Mouse (Mus musculus) heart, postnatal 0 days (tissue): ENCODE data around the gene Cdc14b. TPM values are rescaled to one million over a fixed set of nuclear protein-coding genes. Genes with fewer than 3 reads are reported as not detected.

Experiments
- ATAC-seq: fragments of 200-750 bp; cut with Nextera tagmentation; 2 replicates; pipeline ENCODE4 v1.8.0; 2017; ENCODE audit warnings: low read depth, moderate number of reproducible peaks, moderate library complexity; ENCODE audit not compliant: insufficient read depth
- DNase-seq: peaks from one replicate; pipeline ENCODE4 v3.0.0-alpha.2; 2016; ENCODE audit warnings: low spot score
- H3K27ac ChIP-seq: fragments of 300-500 bp; sonication (generic); 2 replicates; pipeline ENCODE4 v1.5.1; 2014; ENCODE audit warnings: low read depth, mild to moderate bottlenecking
- H3K27me3 ChIP-seq: fragments of 300-500 bp; sonication (generic); 2 replicates; pipeline ENCODE4 v1.6.1; 2014; ENCODE audit warnings: low read length, mixed read lengths; ENCODE audit not compliant: control insufficient read depth, insufficient read depth
- H3K36me3 ChIP-seq: fragments of 300-500 bp; sonication (generic); replicated peaks from 2 replicates; pipeline ENCODE4 v1.6.1; 2014; ENCODE audit warnings: low read length, mixed read lengths; ENCODE audit not compliant: control insufficient read depth, insufficient read depth
- H3K4me1 ChIP-seq: fragments of 300-500 bp; sonication (generic); 2 replicates; pipeline ENCODE4 v1.6.1; 2014; ENCODE audit warnings: antibody characterized with exemption; ENCODE audit not compliant: control insufficient read depth, insufficient read depth
- H3K4me2 ChIP-seq: fragments of 300-500 bp; sonication (generic); 2 replicates; pipeline ENCODE4 v1.6.1; 2014; ENCODE audit warnings: low read depth, mild to moderate bottlenecking, low read length, moderate library complexity
- H3K4me3 ChIP-seq: fragments of 300-500 bp; sonication (generic); 2 replicates; pipeline ENCODE4 v1.5.1; 2014; ENCODE audit warnings: low read depth, low read length
- H3K9ac ChIP-seq: fragments of 300-500 bp; sonication (generic); replicated peaks from 2 replicates; pipeline ENCODE4 v1.6.1; 2014; ENCODE audit warnings: low read depth, low read length, mixed read lengths
- H3K9me3 ChIP-seq: fragments of 300-500 bp; sonication (generic); replicated peaks from 2 replicates; pipeline ENCODE4 v1.6.1; 2016; ENCODE audit warnings: low read length; ENCODE audit not compliant: control insufficient read depth
- CTCF ChIP-seq: IDR thresholded peaks from 2 replicates; pipeline ENCODE4 v1.5.1; 2016; ENCODE audit warnings: antibody characterized with exemption, control low read depth, low read depth
- EP300 ChIP-seq: IDR thresholded peaks from 2 replicates; pipeline ENCODE4 v1.6.1; 2016; ENCODE audit warnings: antibody characterized with exemption, low read depth
- WGBS: fragments of 180-500 bp; shearing (Covaris S2); extraction: QIAGEN DNeasy Blood & Tissue Kit; methylation state at CpG from one replicate; pipeline ENCODE4 v1.1.7; 2014; 5-methylcytosine and 5-hydroxymethylcytosine counted together
- polyA plus RNA-seq: library from polyadenylated mRNA; unstranded; fragments of >200 nt; fragmentation: Nextera tagmentation; extraction: Ambion mirVana; gene quantifications from 2 replicates; pipeline ENCODE4 v1.2.1, GENCODE M21; 2015
- total RNA-seq: library from RNA; depleted of rRNA; stranded (reverse); fragments of >200 nt; gene quantifications from 2 replicates; pipeline ENCODE4 v1.2.3, GENCODE M21; 2014; ENCODE audit warnings: low replicate concordance

Cdc14b gene
- total and polyA plus RNA-seq, 2 experiments from 2014 or later, result 5.6 to 7.6 TPM

DNA sequence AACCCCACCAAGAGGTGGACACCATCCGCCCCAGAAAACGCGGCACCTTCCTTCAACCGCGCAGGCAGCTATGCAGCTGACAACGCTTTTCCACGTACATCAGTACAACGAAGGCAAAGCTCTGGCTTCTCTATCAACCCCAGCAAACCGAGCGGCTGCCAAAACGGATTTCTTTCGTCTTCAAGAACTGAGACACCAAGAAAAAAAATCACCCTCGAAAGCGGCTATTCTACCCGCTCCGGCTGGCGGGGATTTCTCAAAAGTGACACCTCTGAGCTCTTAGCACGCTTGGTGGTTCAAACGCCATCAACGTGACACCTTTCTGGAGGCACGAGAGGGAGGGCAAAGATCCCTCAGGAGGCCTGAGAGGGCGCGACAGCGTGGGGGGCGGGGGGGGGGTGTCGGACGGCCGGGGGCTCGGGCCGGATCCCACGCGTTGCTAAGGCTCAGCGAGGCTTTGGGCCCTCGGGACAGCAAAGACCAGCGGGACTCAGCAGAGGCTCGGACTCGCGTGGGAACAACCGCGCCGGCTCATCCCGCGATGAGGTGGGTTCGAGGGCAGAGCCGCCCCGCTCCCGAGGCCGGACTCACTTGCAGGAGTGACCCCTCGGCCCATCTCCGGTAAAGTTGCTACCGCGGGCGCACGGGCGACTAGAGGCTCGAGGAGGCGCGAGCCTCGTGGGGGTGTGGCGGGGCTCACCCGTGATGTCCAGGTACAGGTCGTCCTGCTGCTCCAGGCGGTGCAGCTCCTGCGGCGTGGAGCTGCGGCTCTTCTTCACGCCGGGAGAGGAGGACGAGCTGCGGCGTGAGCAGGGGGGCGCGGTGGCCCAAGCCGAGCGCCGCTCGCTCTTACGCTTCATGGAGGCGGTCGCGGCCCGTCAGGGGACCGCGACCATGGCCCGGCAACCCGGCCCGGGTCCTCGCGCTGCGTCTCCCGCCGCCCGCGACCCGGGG lies 922 bp downstream of the Cdc14b start:
- Histone ChIP-seq H3K4me2 (peak overlapping the region; percentile 100), H3K9me3 (no peaks in the 10 kb centered on the region), H3K4me3 (peak overlapping the region; percentile 71), H3K9ac (peak overlapping the region; percentile 64), H3K27ac (no peak overlapping the region), H3K4me1 (peaks cover 16% of the 10 kb centered on the region), H3K36me3 (no peaks in the 10 kb centered on the region), H3K27me3 (peaks cover 18% of the 10 kb centered on the region)
- DNase-seq (no peak), ATAC-seq (peak; percentile 49)
- 2% methylated on average over 91 of the region's 95 CpGs for WGBS
- TF ChIP-seq EP300, result no peak
- no peak for TF ChIP-seq CTCF

DNA sequence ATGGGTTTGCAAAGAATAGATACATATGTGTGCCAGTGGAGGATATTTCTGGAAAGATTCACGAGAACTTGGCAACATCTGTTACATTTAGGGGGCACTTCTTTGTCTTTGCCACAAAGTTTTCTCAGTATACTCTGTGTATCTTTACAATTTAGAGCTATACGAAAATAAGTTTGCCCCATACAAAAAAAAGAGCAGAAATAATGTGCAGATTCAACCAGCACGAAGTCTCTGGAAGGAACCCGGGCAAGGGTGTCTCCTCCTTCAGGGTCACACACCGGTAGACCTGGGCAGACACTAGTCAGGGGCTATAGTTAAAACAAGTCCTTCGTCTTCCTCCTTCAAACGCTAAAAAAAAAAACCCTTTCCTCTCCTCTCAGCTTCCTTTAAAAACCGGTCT lies 1.7 kb downstream of the Cdc14b start:
- Histone ChIP-seq H3K4me3 (peak overlapping the region; percentile 71; the same call in 1 of the 2 replicates), H3K27ac (no peak overlapping the region), H3K4me2 (no peak overlapping the region), H3K9me3 (no peaks in the 10 kb centered on the region), H3K27me3 (peaks cover 18% of the 10 kb centered on the region), H3K4me1 (peaks cover 16% of the 10 kb centered on the region), H3K36me3 (no peaks in the 10 kb centered on the region), H3K9ac (no peak overlapping the region)
- 74% methylated on average over 8 of the region's 8 CpGs for WGBS
- DNase-seq, result no peak
- TF ChIP-seq EP300 (no peak), CTCF (no peak)
- no peak for ATAC-seq

DNA sequence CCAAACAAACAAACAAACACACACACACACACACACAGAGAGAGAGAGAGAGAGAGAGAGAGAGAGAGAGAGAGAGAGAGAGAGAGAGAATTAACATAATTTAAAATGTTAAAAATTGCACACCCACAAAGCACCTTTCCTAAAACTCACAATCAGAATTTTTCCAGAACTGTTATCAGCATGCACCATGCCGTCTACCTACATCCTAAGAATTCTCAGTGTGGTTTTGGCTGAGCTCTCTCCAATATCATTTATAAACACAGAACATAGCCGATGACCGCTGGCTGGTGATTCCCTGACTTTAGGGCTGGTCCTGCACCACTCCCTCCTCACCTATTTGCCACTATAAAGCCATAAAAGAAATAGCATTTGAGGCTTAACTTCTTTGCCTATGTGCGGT lies 6.7 kb downstream of the Cdc14b start:
- 0 out of 2 replicates have a peak, but pooled peaks cover 5% of the 10 kb centered on the region for H3K4me1 ChIP-seq
- H3K36me3 ChIP-seq, result no peaks in the 10 kb centered on the region
- no peak overlapping the region for H3K27ac ChIP-seq
- WGBS, result 77% methylated on average over 4 of the region's 4 CpGs
- DNase-seq (no peak), ATAC-seq (no peak)
- TF ChIP-seq EP300 (no peak), CTCF (no peak)
- no peak overlapping the region for H3K9ac ChIP-seq
- no peak overlapping the region for H3K4me2 ChIP-seq
- no peaks in the 10 kb centered on the region for H3K9me3 ChIP-seq
- H3K27me3 ChIP-seq, result no peaks in the 10 kb centered on the region
- no peak overlapping the region for H3K4me3 ChIP-seq

DNA sequence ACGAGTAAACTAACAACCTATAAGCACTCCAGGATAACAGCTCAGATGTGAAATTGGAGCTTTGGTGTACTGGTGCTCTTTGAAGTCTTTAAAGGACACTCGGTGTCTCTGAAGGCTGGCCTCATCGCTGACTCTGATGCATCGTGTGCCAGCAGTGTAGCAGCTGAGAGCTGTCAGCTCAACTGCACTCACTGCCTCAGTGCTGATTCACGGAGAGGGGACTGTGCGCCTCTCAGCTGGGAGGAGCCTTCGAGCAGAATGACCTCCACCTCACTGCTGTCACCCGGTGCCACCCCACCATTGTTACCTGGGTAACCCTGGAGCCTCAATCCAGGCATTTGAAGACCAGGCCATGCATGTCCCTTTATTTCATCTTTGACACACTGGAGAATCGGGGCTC lies 7.9 kb downstream of the Cdc14b start:
- H3K36me3 ChIP-seq, result no peaks in the 10 kb centered on the region
- no peak for DNase-seq
- H3K9me3 ChIP-seq, result no peaks in the 10 kb centered on the region
- 0 out of 2 replicates have a peak, but pooled peaks cover 5% of the 10 kb centered on the region for H3K4me1 ChIP-seq
- no peak for TF ChIP-seq CTCF
- TF ChIP-seq EP300, result no peak
- no peak overlapping the region for H3K27ac ChIP-seq
- H3K4me2 ChIP-seq, result no peak overlapping the region
- H3K4me3 ChIP-seq, result no peak overlapping the region
- ATAC-seq, result peak; percentile 60
- 22% methylated on average over 9 of the region's 9 CpGs for WGBS
- H3K27me3 ChIP-seq, result no peaks in the 10 kb centered on the region
- no peak overlapping the region for H3K9ac ChIP-seq

DNA sequence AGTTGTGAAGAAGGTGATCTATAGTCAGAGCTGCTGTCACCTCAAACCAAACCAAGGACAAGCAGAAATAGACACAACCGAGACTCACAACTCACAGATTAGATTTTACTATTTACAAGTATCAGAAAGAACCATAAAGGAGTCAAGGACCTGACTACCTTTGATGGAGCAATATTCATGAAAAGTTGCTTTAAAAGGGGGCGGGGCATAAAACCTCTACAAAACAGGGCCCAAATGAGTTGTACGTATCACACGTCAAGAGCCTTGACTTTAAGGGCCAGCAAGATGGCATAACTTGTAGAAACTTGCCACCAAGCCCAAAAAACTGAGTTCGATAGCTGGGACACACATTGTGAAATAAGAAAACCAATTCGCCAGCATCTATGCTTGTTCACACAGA lies 10.5 kb downstream of the Cdc14b start:
- Histone ChIP-seq H3K9ac (no peak overlapping the region), H3K36me3 (no peaks in the 10 kb centered on the region), H3K9me3 (no peaks in the 10 kb centered on the region), H3K4me2 (no peak overlapping the region), H3K4me1 (0 out of 2 replicates have a peak, but pooled peaks cover 5% of the 10 kb centered on the region), H3K27me3 (no peaks in the 10 kb centered on the region), H3K27ac (no peak overlapping the region), H3K4me3 (no peak overlapping the region)
- DNase-seq (no peak), ATAC-seq (no peak)
- WGBS, result 86% methylated on average over 6 of the region's 6 CpGs
- TF ChIP-seq EP300, result no peak
- TF ChIP-seq CTCF, result no peak
